Mouse (Mus musculus): Measurements from ENCODE around the gene Xrcc6. TPM values are rescaled to one million over a fixed set of nuclear protein-coding genes. Genes with fewer than 3 reads are reported as not detected.
A peak's percentile ranks its signal among the peaks of the same experiment; 100 is the strongest.

The Xrcc6 gene
- polyA plus RNA-seq, 1 experiment = 183 TPM

DNA sequence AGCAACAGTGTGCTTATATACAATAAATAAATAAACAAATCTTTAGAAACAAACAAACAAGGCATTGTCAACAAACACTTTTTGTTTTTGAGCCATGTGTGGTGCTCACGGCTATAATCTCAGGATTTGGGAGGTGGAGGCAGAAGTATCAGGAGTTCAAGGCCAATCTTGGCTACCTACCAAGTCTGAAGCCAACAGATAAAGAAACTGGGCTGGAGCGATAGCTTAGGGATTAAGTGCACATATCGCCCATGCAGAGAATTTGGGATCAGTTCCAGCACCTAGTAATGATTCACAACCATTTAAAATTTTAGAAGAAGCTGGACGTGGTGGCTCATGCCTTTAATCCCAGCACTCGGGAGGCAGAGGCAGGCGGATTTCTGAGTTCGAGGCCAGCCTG, 85.9 kb downstream of the Xrcc6 start:
- H3K27ac ChIP-seq (ENCODE audit: control insufficient read depth, insufficient read depth, low read length) = no peak overlapping the region
- peaks cover 7% of the 10 kb centered on the region for H3K27me3 ChIP-seq (ENCODE audit: control insufficient read depth, insufficient read depth, low read length)
- TF ChIP-seq CTCF (IDR thresholded peaks at IDR 0.05; ENCODE audit: borderline replicate concordance, control insufficient read depth, extremely low read depth, insufficient read depth, low read length, poor library complexity) = no peak
- no peak for TF ChIP-seq POLR2A (IDR thresholded peaks at IDR 0.05; ENCODE audit: control insufficient read depth, extremely low read depth, insufficient read depth, low read length, poor library complexity)
- no peak overlapping the region for H3K4me3 ChIP-seq (ENCODE audit: control insufficient read depth, insufficient read depth, low read length)
- 94% methylated on average over 7 of the region's 7 CpGs for WGBS
- no peaks in the 10 kb centered on the region for H3K4me1 ChIP-seq (replicated peaks; ENCODE audit: control insufficient read depth, insufficient read depth, low read length)
- DNase-seq = no peak
- no peaks in the 10 kb centered on the region for H3K36me3 ChIP-seq (ENCODE audit: control insufficient read depth, insufficient read depth, low read length)

DNA sequence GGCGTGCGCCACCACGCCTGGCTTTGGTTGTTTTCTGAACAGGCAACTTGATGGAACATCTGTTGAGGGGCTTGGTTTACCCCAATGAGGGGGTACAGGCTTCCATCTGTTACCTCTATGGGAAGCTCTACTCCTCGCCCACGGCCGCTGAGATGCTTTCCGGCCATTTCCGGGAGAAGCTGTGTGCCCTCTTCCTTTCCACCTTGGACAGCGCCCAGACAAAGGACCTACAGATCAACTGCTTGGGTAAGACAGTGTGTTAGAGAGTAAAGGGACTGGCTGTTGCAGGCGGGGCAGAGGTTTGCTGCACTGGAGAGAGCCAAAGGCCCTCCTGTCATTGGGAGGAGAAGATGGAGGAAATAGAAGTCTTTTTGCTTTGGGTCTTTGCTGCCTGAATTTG, 92.2 kb downstream of the Xrcc6 start:
- Histone ChIP-seq H3K4me3 (ENCODE audit: control insufficient read depth, insufficient read depth, low read length) (no peak overlapping the region), H3K27ac (ENCODE audit: control insufficient read depth, insufficient read depth, low read length) (no peak overlapping the region), H3K4me1 (replicated peaks; ENCODE audit: control insufficient read depth, insufficient read depth, low read length) (no peaks in the 10 kb centered on the region), H3K27me3 (ENCODE audit: control insufficient read depth, insufficient read depth, low read length) (no peaks in the 10 kb centered on the region), H3K36me3 (ENCODE audit: control insufficient read depth, insufficient read depth, low read length) (no peaks in the 10 kb centered on the region)
- 61% methylated on average over 10 of the region's 10 CpGs for WGBS
- TF ChIP-seq POLR2A (IDR thresholded peaks at IDR 0.05; ENCODE audit: control insufficient read depth, extremely low read depth, insufficient read depth, low read length, poor library complexity) (no peak), CTCF (IDR thresholded peaks at IDR 0.05; ENCODE audit: borderline replicate concordance, control insufficient read depth, extremely low read depth, insufficient read depth, low read length, poor library complexity) (no peak)
- no peak for DNase-seq

DNA sequence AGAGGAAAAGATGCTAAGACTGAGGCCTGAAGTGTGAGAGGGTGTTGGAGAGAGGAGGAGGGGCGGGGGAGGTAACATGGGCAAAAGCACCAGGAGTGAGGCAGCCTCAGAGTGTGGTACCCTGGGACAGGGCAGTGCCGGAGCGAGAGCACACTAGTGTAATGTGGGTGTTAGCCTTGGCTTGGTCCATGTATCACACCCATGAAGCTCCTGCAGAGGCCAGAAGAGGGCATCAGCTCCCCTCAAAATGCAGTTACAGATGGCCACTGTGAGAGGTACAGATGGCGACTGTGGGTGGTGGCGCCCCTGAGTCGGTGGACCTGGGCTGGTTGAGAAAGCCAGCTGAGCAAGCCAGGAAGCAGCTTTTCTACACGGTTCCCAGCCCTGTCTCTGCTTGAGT, 93.5 kb downstream of the Xrcc6 start:
- TF ChIP-seq CTCF (IDR thresholded peaks at IDR 0.05; ENCODE audit: borderline replicate concordance, control insufficient read depth, extremely low read depth, insufficient read depth, low read length, poor library complexity) (peak; percentile 41; the same call in 1 of the 2 replicates), POLR2A (IDR thresholded peaks at IDR 0.05; ENCODE audit: control insufficient read depth, extremely low read depth, insufficient read depth, low read length, poor library complexity) (no peak)

DNA sequence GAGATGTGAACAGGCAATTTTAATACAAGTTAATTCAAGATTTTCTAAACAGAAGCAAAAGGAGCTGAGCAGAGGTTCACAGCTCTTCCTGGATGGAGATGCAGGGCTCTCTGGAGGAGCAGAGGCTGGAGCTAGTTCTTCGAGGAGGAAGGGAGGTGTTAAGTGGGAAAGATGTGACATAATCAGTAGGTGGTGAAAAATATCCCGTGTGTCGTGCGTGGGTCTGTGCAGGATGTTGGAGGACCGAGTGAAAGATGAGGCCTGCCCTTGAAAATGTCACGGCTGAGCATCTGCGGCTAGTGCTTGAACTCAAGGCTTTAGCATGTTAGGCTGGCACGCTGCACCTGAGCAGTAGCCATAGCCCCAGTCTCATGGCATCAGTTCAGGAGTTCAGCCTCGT, 98.0 kb downstream of the Xrcc6 start:
- H3K4me3 ChIP-seq (ENCODE audit: control insufficient read depth, insufficient read depth, low read length) = no peak overlapping the region
- H3K27me3 ChIP-seq (ENCODE audit: control insufficient read depth, insufficient read depth, low read length) = no peaks in the 10 kb centered on the region
- TF ChIP-seq CTCF (IDR thresholded peaks at IDR 0.05; ENCODE audit: borderline replicate concordance, control insufficient read depth, extremely low read depth, insufficient read depth, low read length, poor library complexity) = no peak
- TF ChIP-seq POLR2A (IDR thresholded peaks at IDR 0.05; ENCODE audit: control insufficient read depth, extremely low read depth, insufficient read depth, low read length, poor library complexity) = no peak
- no peak for DNase-seq
- WGBS = 95% methylated on average over 9 of the region's 9 CpGs
- H3K27ac ChIP-seq (ENCODE audit: control insufficient read depth, insufficient read depth, low read length) = no peak overlapping the region
- no peaks in the 10 kb centered on the region for H3K4me1 ChIP-seq (replicated peaks; ENCODE audit: control insufficient read depth, insufficient read depth, low read length)
- H3K36me3 ChIP-seq (ENCODE audit: control insufficient read depth, insufficient read depth, low read length) = no peaks in the 10 kb centered on the region

More for the DNA sequence above, 93.5 kb downstream of the Xrcc6 start:
- DNase-seq = peak; percentile 49
- Histone ChIP-seq H3K27me3 (ENCODE audit: control insufficient read depth, insufficient read depth, low read length) (no peaks in the 10 kb centered on the region), H3K4me1 (replicated peaks; ENCODE audit: control insufficient read depth, insufficient read depth, low read length) (no peaks in the 10 kb centered on the region), H3K4me3 (ENCODE audit: control insufficient read depth, insufficient read depth, low read length) (no peak overlapping the region), H3K27ac (ENCODE audit: control insufficient read depth, insufficient read depth, low read length) (no peak overlapping the region), H3K36me3 (ENCODE audit: control insufficient read depth, insufficient read depth, low read length) (no peaks in the 10 kb centered on the region)
- 26% methylated on average over 7 of the region's 7 CpGs for WGBS

DNA sequence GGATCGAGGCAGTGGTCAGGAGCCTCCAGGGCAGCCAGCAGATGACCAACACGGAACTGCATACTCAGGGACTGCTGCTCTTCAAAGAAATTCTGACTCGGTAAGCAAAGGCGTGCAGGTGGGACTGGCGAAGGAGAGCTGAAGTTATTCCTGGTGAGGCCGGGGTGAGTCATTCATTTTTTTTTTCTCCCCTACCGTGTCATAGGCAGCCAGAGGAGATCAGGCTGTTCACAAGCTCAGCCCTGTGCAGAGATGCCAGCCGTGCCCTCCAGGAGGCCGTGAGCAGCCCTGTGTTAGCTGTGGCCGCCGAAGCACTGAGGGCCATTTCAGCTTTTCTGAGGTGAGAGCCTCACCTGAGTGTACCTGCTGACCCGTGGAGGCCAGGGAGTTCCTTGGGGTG, 98.5 kb downstream of the Xrcc6 start:
- no peak for DNase-seq
- no peak overlapping the region for H3K4me3 ChIP-seq (ENCODE audit: control insufficient read depth, insufficient read depth, low read length)
- no peaks in the 10 kb centered on the region for H3K27me3 ChIP-seq (ENCODE audit: control insufficient read depth, insufficient read depth, low read length)
- H3K4me1 ChIP-seq (replicated peaks; ENCODE audit: control insufficient read depth, insufficient read depth, low read length) = no peaks in the 10 kb centered on the region
- no peak overlapping the region for H3K27ac ChIP-seq (ENCODE audit: control insufficient read depth, insufficient read depth, low read length)
- no peaks in the 10 kb centered on the region for H3K36me3 ChIP-seq (ENCODE audit: control insufficient read depth, insufficient read depth, low read length)
- TF ChIP-seq POLR2A (IDR thresholded peaks at IDR 0.05; ENCODE audit: control insufficient read depth, extremely low read depth, insufficient read depth, low read length, poor library complexity) = no peak
- TF ChIP-seq CTCF (IDR thresholded peaks at IDR 0.05; ENCODE audit: borderline replicate concordance, control insufficient read depth, extremely low read depth, insufficient read depth, low read length, poor library complexity) = no peak
- 93% methylated on average over 12 of the region's 12 CpGs for WGBS

DNA sequence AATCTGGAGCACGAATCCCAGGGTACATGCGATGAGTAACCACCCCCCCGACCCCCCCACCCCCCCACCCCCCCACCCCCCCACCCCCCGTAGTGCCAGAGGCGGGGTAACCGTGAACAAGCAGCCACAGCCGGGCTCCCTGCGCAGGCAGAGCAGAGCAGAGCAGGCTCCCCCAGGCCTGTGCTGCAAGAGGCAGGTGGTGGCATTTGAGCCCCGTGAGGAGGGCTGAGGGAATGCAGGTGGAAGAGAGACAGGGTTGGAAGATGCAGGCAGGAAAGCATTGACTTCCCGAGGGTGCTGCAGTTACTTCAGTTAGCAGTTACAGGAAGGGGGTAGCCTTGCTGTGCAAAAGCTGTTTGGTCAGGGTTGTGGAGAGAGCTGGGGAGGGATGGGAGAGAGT, 99.6 kb downstream of the Xrcc6 start:
- Histone ChIP-seq H3K27me3 (ENCODE audit: control insufficient read depth, insufficient read depth, low read length) (no peaks in the 10 kb centered on the region), H3K4me1 (replicated peaks; ENCODE audit: control insufficient read depth, insufficient read depth, low read length) (no peaks in the 10 kb centered on the region), H3K36me3 (ENCODE audit: control insufficient read depth, insufficient read depth, low read length) (no peaks in the 10 kb centered on the region), H3K27ac (ENCODE audit: control insufficient read depth, insufficient read depth, low read length) (no peak overlapping the region), H3K4me3 (ENCODE audit: control insufficient read depth, insufficient read depth, low read length) (no peak overlapping the region)
- TF ChIP-seq CTCF (IDR thresholded peaks at IDR 0.05; ENCODE audit: borderline replicate concordance, control insufficient read depth, extremely low read depth, insufficient read depth, low read length, poor library complexity) (no peak), POLR2A (IDR thresholded peaks at IDR 0.05; ENCODE audit: control insufficient read depth, extremely low read depth, insufficient read depth, low read length, poor library complexity) (no peak)
- no peak for DNase-seq
- 7% methylated on average over 10 of the region's 10 CpGs for WGBS

Other genes starting within 250 kb of the Xrcc6 start
- gene Zc3h7b, start 242.8 kb upstream of the Xrcc6 start, polyA plus RNA-seq (2012; rRNA removed) = 42.3 and 49.5 TPM in 2 replicates
- gene Rangap1, start 242.3 kb upstream of the Xrcc6 start, polyA plus RNA-seq (2012; rRNA removed) = 73.9 and 82.0 TPM in 2 replicates
- gene Tef, start 185.4 kb upstream of the Xrcc6 start, polyA plus RNA-seq (2012; rRNA removed) = 29.3 and 34.6 TPM in 2 replicates
- 64.6 and 76.1 TPM in 2 replicates for gene Tob2, start 129.0 kb upstream of the Xrcc6 start, polyA plus RNA-seq (2012; rRNA removed)
- gene Phf5a, start 115.9 kb upstream of the Xrcc6 start, polyA plus RNA-seq (2012; rRNA removed) = 71.7 and 87.9 TPM in 2 replicates
- gene Aco2, start 115.5 kb upstream of the Xrcc6 start, polyA plus RNA-seq (2012; rRNA removed) = 342 and 377 TPM in 2 replicates
- 16.7 and 17.5 TPM in 2 replicates for gene Polr3h, start 61.6 kb upstream of the Xrcc6 start, polyA plus RNA-seq (2012; rRNA removed)
- 1.9 and 6.8 TPM in 2 replicates for gene Csdc2, start 51.1 kb upstream of the Xrcc6 start, polyA plus RNA-seq (2012; rRNA removed)
- gene Pmm1, start 26.9 kb upstream of the Xrcc6 start, polyA plus RNA-seq (2012; rRNA removed) = 64.1 and 68.7 TPM in 2 replicates
- not detected in 2 replicates for gene 1700029P11Rik, start 7.3 kb upstream of the Xrcc6 start, polyA plus RNA-seq (2012; rRNA removed)
- gene Desi1, start 46.0 kb downstream of the Xrcc6 start, polyA plus RNA-seq (2012; rRNA removed) = 199 and 252 TPM in 2 replicates
- gene Snu13, start 59.8 kb downstream of the Xrcc6 start, polyA plus RNA-seq (2012; rRNA removed) = 122 and 134 TPM in 2 replicates
- gene 4930407I10Rik, start 71.3 kb downstream of the Xrcc6 start, polyA plus RNA-seq (2012; rRNA removed) = 0.04 TPM in 1 of 2 replicates, not detected in the other
- 0.08 and 0.11 TPM in 2 replicates for gene Mei1, start 82.2 kb downstream of the Xrcc6 start, polyA plus RNA-seq (2012; rRNA removed)
- 33.1 and 39.4 TPM in 2 replicates for gene Ccdc134, start 140.1 kb downstream of the Xrcc6 start, polyA plus RNA-seq (2012; rRNA removed)
- gene Srebf2, start 159.3 kb downstream of the Xrcc6 start, polyA plus RNA-seq (2012; rRNA removed) = 410 and 478 TPM in 2 replicates
- gene Shisa8, start 225.0 kb downstream of the Xrcc6 start, polyA plus RNA-seq (2012; rRNA removed) = 0.93 and 1.1 TPM in 2 replicates
- gene Tnfrsf13c, start 236.5 kb downstream of the Xrcc6 start, polyA plus RNA-seq (2012; rRNA removed) = 4.3 and 7.0 TPM in 2 replicates

All from thymus, adult 2 months (tissue).